Comparison of ENCODE assay signal across 21 mouse cellular contexts in the genomic region with DNA sequence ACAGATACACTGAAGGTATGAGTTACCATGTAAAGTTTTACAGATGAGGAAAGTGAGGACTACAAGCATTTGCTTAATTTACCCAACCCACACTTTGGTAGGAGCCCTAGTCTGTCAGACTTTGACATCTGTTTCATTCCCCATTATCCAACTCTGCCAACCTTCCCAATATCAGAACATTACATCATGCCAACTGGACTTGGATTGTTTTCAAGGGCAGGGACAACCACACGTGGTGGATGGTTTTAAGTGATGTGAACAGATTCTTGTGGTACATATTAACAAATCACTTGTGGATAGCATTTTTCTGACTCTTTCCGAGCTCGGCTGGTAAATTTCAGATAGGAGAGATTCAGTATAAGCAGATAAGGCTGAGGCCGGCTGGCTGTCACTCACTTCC. TPM values are rescaled to one million over a fixed set of nuclear protein-coding genes. Genes with fewer than 3 reads are reported as not detected.
DNase-seq lines count a peak whose midpoint lies in the region; ATAC-seq lines count a peak whose summit lies in the region.
"Had no signal": no experiment of that assay in that cellular context is flagged by ENCODE, and none has a peak within 500 bp of the region (broad histone marks: within the 10 kb centered on the region; RNA-seq: fewer than 3 reads in every experiment).

No protein-coding gene starts in this region.

- H3K27ac ChIP-seq in heart, embryonic 11.5 days (ENCODE audit: low read depth, low read length), result no peak overlapping the region
- no peak overlapping the region for H3K27ac ChIP-seq in hindbrain, embryonic 10.5 days
- H3K27ac ChIP-seq: embryonic facial prominence, embryonic 12.5 days; forebrain, embryonic 12.5 days; gastrocnemius, adult 2 months; heart, embryonic 13.5 days; hindbrain, embryonic 12.5 days had no signal

- no peaks in the 10 kb centered on the region for H3K9me3 ChIP-seq in heart, embryonic 11.5 days (replicated peaks; ENCODE audit: control insufficient read depth, low read length)
- no peaks in the 10 kb centered on the region for H3K9me3 ChIP-seq in hindbrain, embryonic 10.5 days
- H3K9me3 ChIP-seq: embryonic facial prominence, embryonic 12.5 days; forebrain, embryonic 12.5 days; heart, embryonic 13.5 days; hindbrain, embryonic 12.5 days had no signal

- H3K27me3 ChIP-seq in heart, embryonic 11.5 days (ENCODE audit: control insufficient read depth, insufficient read depth, low read length), result peaks cover 7% of the 10 kb centered on the region; the same call in 1 of the 2 replicates
- H3K27me3 ChIP-seq in hindbrain, embryonic 10.5 days (ENCODE audit: insufficient read depth, poor library complexity, severe bottlenecking), result peaks cover 18% of the 10 kb centered on the region

- 58% methylated on average over 4 of the region's 4 CpGs for WGBS in heart, embryonic 11.5 days (ENCODE audit: insufficient replicate concordance)
- WGBS in hindbrain, embryonic 10.5 days, result 88% methylated on average over 4 of the region's 4 CpGs

- DNase-seq in layer of hippocampus, adult 11-12 months (ENCODE audit: low spot score), result peak; percentile 27
- no peak for DNase-seq in layer of hippocampus, adult 9-10 months (ENCODE audit: low spot score)
- peak; percentile 5 for DNase-seq in urinary bladder, postnatal 14 days (ENCODE audit: low spot score)
- DNase-seq in urinary bladder, adult 2 months (ENCODE audit: low spot score), result no peak
- DNase-seq in adrenal gland, postnatal 36 days, result peak; percentile 61 to 65
- no peak for DNase-seq in hindbrain, embryonic 10.5 days (ENCODE audit: low spot score)
- DNase-seq: cerebellum, adult 2 months; cerebellum, postnatal 25 days; forebrain, postnatal 0 days; gastrocnemius, adult 2 months; gastrocnemius, postnatal 25 days; heart, postnatal 36 days had no signal

- no peaks in the 10 kb centered on the region for H3K4me1 ChIP-seq in heart, embryonic 11.5 days (ENCODE audit: control insufficient read depth, insufficient read depth, low read length)
- peaks cover 14% of the 10 kb centered on the region for H3K4me1 ChIP-seq in hindbrain, embryonic 10.5 days (replicated peaks)
- H3K4me1 ChIP-seq: embryonic facial prominence, embryonic 12.5 days had no signal

- H3K36me3 ChIP-seq in heart, embryonic 11.5 days (ENCODE audit: control insufficient read depth, insufficient read depth, low read length), result no peaks in the 10 kb centered on the region
- no peaks in the 10 kb centered on the region for H3K36me3 ChIP-seq in hindbrain, embryonic 10.5 days
- H3K36me3 ChIP-seq: embryonic facial prominence, embryonic 12.5 days; forebrain, embryonic 12.5 days; heart, embryonic 13.5 days; hindbrain, embryonic 12.5 days had no signal

- no peak for ATAC-seq in heart, embryonic 11.5 days (replicated peaks; ENCODE audit: insufficient number of reproducible peaks, low FRiP score, low TSS enrichment)
- ATAC-seq: forebrain, postnatal 0 days; hindbrain, embryonic 16.5 days; inflammation-experienced regulatory T-cells, adult 6 months; intestine, postnatal 0 days had no signal

- H3K4me3 ChIP-seq in heart, embryonic 11.5 days (ENCODE audit: low read depth, low read length), result no peak overlapping the region
- no peak overlapping the region for H3K4me3 ChIP-seq in hindbrain, embryonic 10.5 days
- H3K4me3 ChIP-seq: embryonic facial prominence, embryonic 12.5 days; forebrain, embryonic 12.5 days; gastrocnemius, adult 2 months; heart, embryonic 13.5 days; hindbrain, embryonic 12.5 days had no signal

- H3K9ac ChIP-seq in heart, embryonic 11.5 days (ENCODE audit: low read depth, low read length), result no peak overlapping the region
- H3K9ac ChIP-seq: embryonic facial prominence, embryonic 12.5 days; forebrain, embryonic 12.5 days; forebrain, postnatal 0 days; heart, embryonic 13.5 days; hindbrain, embryonic 12.5 days had no signal

- H3K4me2 ChIP-seq in heart, embryonic 11.5 days, result no peak overlapping the region
- H3K4me2 ChIP-seq: embryonic facial prominence, embryonic 12.5 days; forebrain, embryonic 12.5 days; heart, embryonic 13.5 days; hindbrain, embryonic 12.5 days had no signal

RNA-seq across cellular contexts. Expression of a gene that starts 3.7 kb away (rescaled TPM):
- polyA plus RNA-seq in urinary bladder, adult 2 months (2012; rRNA removed), result 0.54 and 0.68 TPM in 2 replicates
- total RNA-seq in adrenal gland, postnatal 36 days (2021), result 100 to 1,000 TPM in 1 of 2 experiments, 10 to 100 TPM in 1; 99.0 to 257 TPM
- 1.3 and 4.0 TPM in 2 replicates for polyA plus RNA-seq in heart, embryonic 11.5 days (2014; fragmentation: Nextera tagmentation; extraction: Ambion mirVana)
- 0.25 and 0.29 TPM in 2 replicates for polyA plus RNA-seq in hindbrain, embryonic 10.5 days (2016; fragmentation: Nextera tagmentation; extraction: Ambion mirVana)
- total RNA-seq: granulocyte monocyte progenitor cell, adult 5-6 weeks had no signal

Comparison
In these comparisons a context has a peak if more than half of its experiments do, and no peak if none do; other contexts are left out.
1. DNase-seq: peak in layer of hippocampus, adult 11-12 months (single experiment), urinary bladder, postnatal 14 days (single experiment) and adrenal gland, postnatal 36 days (2 of 2); none in layer of hippocampus, adult 9-10 months (single experiment), urinary bladder, adult 2 months (single experiment) and hindbrain, embryonic 10.5 days (single experiment).